Mouse (Mus musculus): ENCODE measurements around the gene Abcb8. TPM values are rescaled to one million over a fixed set of nuclear protein-coding genes. Genes with fewer than 3 reads are reported as not detected.
A peak's percentile ranks its signal among the peaks of the same experiment; 100 is the strongest.

Abcb8 gene
- total and polyA plus RNA-seq, 3 experiments: 76.9 to 124 TPM; not detected in 1

GRCm38 (mm10) chr5:24360792-24361454, 32.5 kb upstream of the Abcb8 start (continued):
- TF ChIP-seq MAFK (IDR thresholded peaks at IDR 0.05; ENCODE audit: borderline replicate concordance, low read depth, low read length) (no peak), RAD21 (IDR thresholded peaks at IDR 0.05; ENCODE audit: low read depth, low read length) (peak; percentile 99), MYB (IDR thresholded peaks at IDR 0.05; ENCODE audit: low read depth, low read length) (no peak), NRF1 (IDR thresholded peaks at IDR 0.05; ENCODE audit: insufficient read depth, low read depth, low read length, poor library complexity, severe bottlenecking) (no peak), GATA1 (IDR thresholded peaks at IDR 0.05; ENCODE audit: low read depth, low read length) (no peak), NELFE (IDR thresholded peaks at IDR 0.05; ENCODE audit: low read depth, low read length) (no peak), TAL1 (IDR thresholded peaks at IDR 0.05; ENCODE audit: low read length) (no peak), SMC3 (IDR thresholded peaks at IDR 0.05; ENCODE audit: low read depth, low read length) (peak; percentile 100), ZMIZ1 (IDR thresholded peaks at IDR 0.05; ENCODE audit: low read depth, low read length) (no peak), EP300 (IDR thresholded peaks at IDR 0.05; ENCODE audit: low read depth in 1 of 2, low read length in 2 of 2) (no peak; a peak in 1 of 4 replicates), USF2 (IDR thresholded peaks at IDR 0.05; ENCODE audit: borderline replicate concordance in 1 of 2, insufficient read depth in 1 of 2, low read depth in 1 of 2, low read length in 2 of 2) (no peak), ZNF384 (IDR thresholded peaks at IDR 0.05; ENCODE audit: low read depth, low read length) (peak; percentile 56; the same call in 1 of the 2 replicates), CTCF (IDR thresholded peaks at IDR 0.05 in 2 of 3, conservative IDR thresholded peaks at IDR 0.05 in 1 of 3; ENCODE audit: control insufficient read depth in 1 of 3, insufficient read depth in 1 of 3, low read depth in 2 of 3, low read length in 3 of 3, poor library complexity in 1 of 3, severe bottlenecking in 1 of 3) (peak; percentile 99 to 100 (median 100)), JUND (IDR thresholded peaks at IDR 0.05; ENCODE audit: low read depth, low read length) (peak; percentile 69; the same call in 1 of the 2 replicates)

GRCm38 (mm10) chr5:24363467-24363866, 30.0 kb upstream of the Abcb8 start:
- TF ChIP-seq TCF12 (IDR thresholded peaks at IDR 0.05; ENCODE audit: low read depth, low read length): no peak
- no peak for TF ChIP-seq GATA1 (IDR thresholded peaks at IDR 0.05; ENCODE audit: low read depth, low read length)
- TF ChIP-seq POLR2AphosphoS2 (IDR thresholded peaks at IDR 0.05; ENCODE audit: low read length): no peak
- no peak for TF ChIP-seq NRF1 (IDR thresholded peaks at IDR 0.05; ENCODE audit: insufficient read depth, low read depth, low read length, poor library complexity, severe bottlenecking)
- TF ChIP-seq ETS1 (IDR thresholded peaks at IDR 0.05; ENCODE audit: low read depth, low read length): no peak
- no peak for TF ChIP-seq RAD21 (IDR thresholded peaks at IDR 0.05; ENCODE audit: low read depth, low read length)
- no peak for TF ChIP-seq MYB (IDR thresholded peaks at IDR 0.05; ENCODE audit: low read depth, low read length)
- Histone ChIP-seq H3K9ac (ENCODE audit: control insufficient read depth, low read depth, low read length, poor library complexity, severe bottlenecking) (no peak overlapping the region), H3K79me2 (ENCODE audit: control insufficient read depth, insufficient read depth, low read length, poor library complexity) (no peaks in the 10 kb centered on the region), H3K4me1 (ENCODE audit: control insufficient read depth in 1 of 2, insufficient read depth in 2 of 2, low read length in 2 of 2) (peaks cover 2 to 13% of the 10 kb centered on the region in 2 experiments; a peak in 3 of 4 replicates), H3K27ac (ENCODE audit: control insufficient read depth, low read depth, low read length) (no peak overlapping the region), H3K9me3 (replicated peaks; ENCODE audit: insufficient read depth, low read length) (no peaks in the 10 kb centered on the region), H3K27me3 (ENCODE audit: control insufficient read depth in 1 of 2, insufficient read depth in 2 of 2, low read length in 2 of 2) (peaks cover 0 to 2% of the 10 kb centered on the region in 2 experiments; a peak in 1 of 4 replicates), H3K36me3 (ENCODE audit: control insufficient read depth in 1 of 2, insufficient read depth in 2 of 2, low read length in 2 of 2) (peaks cover 0 to 4% of the 10 kb centered on the region in 2 experiments; a peak in 2 of 4 replicates), H3K4me3 (ENCODE audit: control insufficient read depth in 1 of 2, insufficient read depth in 1 of 2, low read depth in 2 of 2, low read length in 2 of 2) (no peak overlapping the region)
- DNase-seq (ENCODE audit: low read depth, low spot score): no peak
